Mouse (Mus musculus): ENCODE data around the gene Nfe2l1. TPM values are rescaled to one million over a fixed set of nuclear protein-coding genes. Genes with fewer than 3 reads are reported as not detected.
A peak's percentile ranks its signal among the peaks of the same experiment; 100 is the strongest.

Gene Nfe2l1
- polyA plus RNA-seq, 1 experiment from 2014 or later: 93.9 TPM

DNA sequence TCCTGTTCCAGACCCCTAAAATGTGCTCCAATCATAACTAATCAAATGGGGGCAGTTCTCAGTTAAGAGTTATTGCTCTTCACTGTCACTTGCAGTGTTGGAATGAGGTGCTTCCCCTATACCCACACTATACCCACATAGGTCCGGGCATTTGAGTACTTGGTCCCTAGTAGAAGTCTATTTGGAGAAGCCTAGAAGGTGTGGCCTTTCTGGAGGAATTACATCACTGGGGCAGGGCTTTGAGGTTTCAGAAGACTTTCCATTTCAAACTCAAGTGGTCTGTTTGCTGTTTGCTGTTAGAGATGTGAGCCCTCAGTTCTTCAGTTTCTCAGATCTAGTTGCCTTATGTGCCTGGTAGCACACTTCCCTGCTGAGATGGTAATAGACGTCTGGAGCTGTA lies 3.2 kb upstream of the Nfe2l1 start:
- H3K4me3 ChIP-seq (ENCODE audit: low read length): no peak overlapping the region
- H3K9me3 ChIP-seq (ENCODE audit: low read length): no peaks in the 10 kb centered on the region
- peaks cover 20% of the 10 kb centered on the region for H3K4me1 ChIP-seq (ENCODE audit: insufficient read depth, low read length)
- H3K36me3 ChIP-seq (ENCODE audit: insufficient read depth, low read length): no peaks in the 10 kb centered on the region
- no peak overlapping the region for H3K27ac ChIP-seq (ENCODE audit: low read length)
- ATAC-seq (ENCODE audit: low FRiP score, low TSS enrichment): no peak
- 61% methylated on average over 2 of the region's 2 CpGs for WGBS
- H3K4me2 ChIP-seq (replicated peaks; ENCODE audit: low read depth, low read length): no peak overlapping the region
- H3K27me3 ChIP-seq (ENCODE audit: insufficient read depth, low read length): no peaks in the 10 kb centered on the region
- no peak overlapping the region for H3K9ac ChIP-seq (replicated peaks; ENCODE audit: low read length)

DNA sequence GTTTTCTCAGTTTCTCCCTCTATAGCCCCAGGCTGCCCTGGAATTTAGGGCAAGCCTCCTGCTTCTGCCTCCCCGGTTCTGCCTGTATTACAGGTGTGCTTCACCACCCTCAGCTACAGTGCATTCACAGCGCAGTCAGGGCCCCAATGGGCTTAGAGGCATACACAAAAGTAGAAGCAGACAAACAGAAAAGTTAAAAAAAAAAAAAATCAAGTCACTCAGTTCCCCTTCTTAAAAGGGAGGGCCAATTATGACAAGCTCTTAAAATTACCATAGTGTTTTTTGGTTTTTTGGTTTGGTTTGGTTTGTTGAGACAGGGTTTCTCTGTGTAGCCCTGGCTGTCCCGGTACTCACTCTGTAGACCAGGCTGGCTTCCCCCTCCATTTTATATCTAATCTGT lies 2.8 kb upstream of the Nfe2l1 start:
- H3K4me2 ChIP-seq (replicated peaks; ENCODE audit: low read depth, low read length): no peak overlapping the region
- no peak overlapping the region for H3K27ac ChIP-seq (ENCODE audit: low read length)
- 85% methylated on average over 3 of the region's 3 CpGs for WGBS
- no peaks in the 10 kb centered on the region for H3K9me3 ChIP-seq (ENCODE audit: low read length)
- peaks cover 24% of the 10 kb centered on the region for H3K4me1 ChIP-seq (ENCODE audit: insufficient read depth, low read length)
- peaks cover 3% of the 10 kb centered on the region; the same call in 1 of the 2 replicates for H3K36me3 ChIP-seq (ENCODE audit: insufficient read depth, low read length)
- no peak overlapping the region for H3K9ac ChIP-seq (replicated peaks; ENCODE audit: low read length)
- no peak overlapping the region for H3K4me3 ChIP-seq (ENCODE audit: low read length)
- ATAC-seq (ENCODE audit: low FRiP score, low TSS enrichment): no peak
- H3K27me3 ChIP-seq (ENCODE audit: insufficient read depth, low read length): no peaks in the 10 kb centered on the region

DNA sequence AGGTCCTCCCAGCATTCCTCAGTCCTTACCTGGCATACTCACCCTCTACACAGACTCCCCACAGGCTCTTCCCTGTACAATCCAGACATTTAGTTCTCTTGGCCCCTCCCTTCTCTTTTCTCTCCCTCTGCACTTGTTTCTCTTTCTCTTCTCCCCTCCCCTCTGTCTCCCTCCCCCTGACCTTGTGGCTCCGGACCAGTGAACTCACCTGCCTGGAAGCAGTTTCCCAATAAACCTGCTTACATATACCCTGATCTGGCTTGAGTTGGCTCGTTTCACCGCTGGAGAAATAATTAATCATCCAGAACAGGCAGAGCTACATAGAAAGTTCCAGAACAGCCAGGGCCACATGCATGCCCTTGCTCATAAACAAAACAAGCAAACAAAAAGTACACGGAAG lies 1.7 kb upstream of the Nfe2l1 start:
- H3K9ac ChIP-seq (replicated peaks; ENCODE audit: low read length): no peak overlapping the region
- H3K27me3 ChIP-seq (ENCODE audit: insufficient read depth, low read length): no peaks in the 10 kb centered on the region
- H3K9me3 ChIP-seq (ENCODE audit: low read length): no peaks in the 10 kb centered on the region
- peak overlapping the region; percentile 90 for H3K27ac ChIP-seq (ENCODE audit: low read length)
- peaks cover 12% of the 10 kb centered on the region; the same call in 1 of the 2 replicates for H3K36me3 ChIP-seq (ENCODE audit: insufficient read depth, low read length)
- 0 out of 2 replicates have a peak overlapping the region, but pooled peaks have one; percentile 12 for H3K4me2 ChIP-seq (replicated peaks; ENCODE audit: low read depth, low read length)
- ATAC-seq (ENCODE audit: low FRiP score, low TSS enrichment): no peak
- H3K4me1 ChIP-seq (ENCODE audit: insufficient read depth, low read length): peaks cover 34% of the 10 kb centered on the region
- H3K4me3 ChIP-seq (ENCODE audit: low read length): no peak overlapping the region
- WGBS: 49% methylated on average over 4 of the region's 4 CpGs

DNA sequence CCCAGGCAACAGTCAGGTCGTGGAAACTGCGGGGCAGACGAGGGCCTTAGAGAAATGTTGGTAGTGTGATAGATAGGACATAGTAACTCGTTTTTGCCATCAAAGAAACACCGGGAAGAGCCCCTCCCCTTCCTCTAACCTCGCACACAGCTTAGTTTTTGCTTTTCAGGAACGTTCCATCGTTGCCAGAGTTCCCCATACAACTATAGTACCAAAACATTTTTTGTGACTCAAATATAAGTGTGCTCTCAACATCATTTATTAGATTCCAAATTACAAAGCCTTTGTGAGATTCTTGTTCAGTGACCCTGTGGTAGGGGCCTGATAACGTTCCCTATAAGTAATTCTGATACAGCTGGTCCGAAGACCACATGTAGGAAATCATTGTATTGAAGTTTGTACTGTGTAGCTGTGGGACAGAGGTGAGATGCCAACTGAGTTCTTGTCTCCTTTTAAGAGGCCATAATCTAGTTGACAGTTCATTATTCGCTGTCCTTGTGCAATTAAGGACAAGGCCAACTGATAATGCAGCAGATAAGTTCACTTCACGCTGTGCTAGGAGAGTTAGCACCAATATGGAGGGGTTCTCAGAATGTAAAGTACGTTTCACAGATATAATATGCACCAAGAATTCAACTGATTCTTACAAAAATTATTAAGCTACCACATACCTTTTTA lies 910 bp upstream of the Nfe2l1 start:
- peak overlapping the region; percentile 92 for H3K4me3 ChIP-seq (ENCODE audit: low read length)
- H3K27ac ChIP-seq (ENCODE audit: low read length): peak overlapping the region; percentile 98
- H3K4me1 ChIP-seq (ENCODE audit: insufficient read depth, low read length): peaks cover 43% of the 10 kb centered on the region
- peaks cover 16% of the 10 kb centered on the region; the same call in 1 of the 2 replicates for H3K36me3 ChIP-seq (ENCODE audit: insufficient read depth, low read length)
- H3K9me3 ChIP-seq (ENCODE audit: low read length): no peaks in the 10 kb centered on the region
- peak overlapping the region; percentile 85 for H3K9ac ChIP-seq (replicated peaks; ENCODE audit: low read length)
- 21% methylated on average over 13 of the region's 13 CpGs for WGBS
- H3K27me3 ChIP-seq (ENCODE audit: insufficient read depth, low read length): no peaks in the 10 kb centered on the region
- peak overlapping the region; percentile 68 for H3K4me2 ChIP-seq (replicated peaks; ENCODE audit: low read depth, low read length)
- ATAC-seq (ENCODE audit: low FRiP score, low TSS enrichment): no peak

DNA sequence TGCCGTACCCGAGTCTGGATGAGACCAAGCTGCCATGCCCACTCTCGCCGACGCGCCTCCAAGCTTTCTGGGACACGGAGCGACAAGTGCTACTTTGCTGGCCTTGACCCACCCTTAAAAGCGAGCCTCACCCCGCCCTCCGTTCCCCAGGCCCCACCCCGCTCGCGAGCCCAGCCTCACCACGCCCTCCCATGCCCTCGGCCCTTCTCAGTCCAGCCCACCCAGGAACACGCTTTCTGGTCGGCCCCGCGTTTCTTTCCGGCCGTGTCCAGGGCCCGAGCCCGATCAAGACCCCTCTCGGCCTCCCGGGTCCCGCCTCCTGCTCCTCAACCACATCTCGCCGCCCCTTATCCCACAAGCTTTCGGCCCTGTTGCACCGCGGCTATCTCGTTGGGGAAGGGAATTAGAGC lies 360 bp downstream of the Nfe2l1 start:
- Histone ChIP-seq H3K4me1 (ENCODE audit: insufficient read depth, low read length) (peaks cover 56% of the 10 kb centered on the region), H3K27ac (ENCODE audit: low read length) (peak overlapping the region; percentile 100), H3K4me3 (ENCODE audit: low read length) (peak overlapping the region; percentile 92), H3K27me3 (ENCODE audit: insufficient read depth, low read length) (no peaks in the 10 kb centered on the region), H3K4me2 (replicated peaks; ENCODE audit: low read depth, low read length) (peak overlapping the region; percentile 94), H3K9ac (replicated peaks; ENCODE audit: low read length) (peak overlapping the region; percentile 97), H3K9me3 (ENCODE audit: low read length) (no peaks in the 10 kb centered on the region), H3K36me3 (ENCODE audit: insufficient read depth, low read length) (peaks cover 16% of the 10 kb centered on the region; the same call in 1 of the 2 replicates)
- WGBS: under 1% methylated on average over 27 of the region's 33 CpGs
- peak; percentile 65 for ATAC-seq (ENCODE audit: low FRiP score, low TSS enrichment)

DNA sequence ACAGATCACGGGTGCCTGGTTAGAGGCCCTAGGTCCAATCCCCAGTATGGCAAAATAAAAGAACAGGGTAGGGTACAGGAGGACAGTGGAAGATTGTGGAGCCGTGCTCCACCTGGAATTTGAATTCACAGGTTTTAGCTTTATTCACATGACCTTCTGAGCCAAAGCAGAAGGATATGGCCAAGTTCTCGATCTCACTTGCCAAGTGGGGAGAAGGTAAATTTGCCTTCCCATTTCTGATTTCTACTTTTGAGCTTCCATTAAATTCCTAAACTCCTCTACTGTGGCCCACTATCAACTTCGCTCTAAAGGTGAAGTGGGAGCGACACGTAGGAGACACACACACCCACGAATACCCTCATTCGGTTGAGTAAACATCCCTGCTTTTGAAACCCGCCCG lies 887 bp downstream of the Nfe2l1 start:
- Histone ChIP-seq H3K36me3 (ENCODE audit: insufficient read depth, low read length) (peaks cover 16% of the 10 kb centered on the region; the same call in 1 of the 2 replicates), H3K27me3 (ENCODE audit: insufficient read depth, low read length) (no peaks in the 10 kb centered on the region), H3K9ac (replicated peaks; ENCODE audit: low read length) (peak overlapping the region; percentile 97), H3K4me3 (ENCODE audit: low read length) (peak overlapping the region; percentile 92), H3K9me3 (ENCODE audit: low read length) (no peaks in the 10 kb centered on the region), H3K4me2 (replicated peaks; ENCODE audit: low read depth, low read length) (peak overlapping the region; percentile 94), H3K27ac (ENCODE audit: low read length) (peak overlapping the region; percentile 100), H3K4me1 (ENCODE audit: insufficient read depth, low read length) (peaks cover 59% of the 10 kb centered on the region)
- whole genome bisulfite sequencing: 6% methylated on average over 10 of the region's 10 CpGs
- no peak for ATAC-seq (ENCODE audit: low FRiP score, low TSS enrichment)

DNA sequence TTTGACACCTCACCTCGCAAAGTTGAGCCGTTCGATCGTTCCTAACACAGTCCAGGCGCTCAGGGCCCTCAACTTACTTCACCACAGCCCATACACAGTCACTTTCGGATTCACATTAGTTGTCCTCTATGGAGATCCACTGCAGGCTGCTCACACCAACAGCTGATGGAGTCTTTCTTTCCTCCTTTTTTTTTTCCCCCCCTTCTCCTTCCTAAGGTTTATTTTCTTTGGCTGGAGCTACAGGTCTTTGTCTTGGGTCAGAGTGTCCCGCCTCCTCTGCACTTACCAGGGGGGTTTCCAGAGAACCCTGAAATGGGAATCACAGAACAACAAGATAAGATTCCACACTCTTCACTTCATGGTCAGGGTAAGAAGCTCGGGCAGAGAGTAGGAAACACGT lies 1.9 kb downstream of the Nfe2l1 start:
- peaks cover 69% of the 10 kb centered on the region for H3K4me1 ChIP-seq (ENCODE audit: insufficient read depth, low read length)
- peaks cover 16% of the 10 kb centered on the region; the same call in 1 of the 2 replicates for H3K36me3 ChIP-seq (ENCODE audit: insufficient read depth, low read length)
- peak overlapping the region; percentile 31 for H3K4me3 ChIP-seq (ENCODE audit: low read length)
- H3K9me3 ChIP-seq (ENCODE audit: low read length): no peaks in the 10 kb centered on the region
- H3K9ac ChIP-seq (replicated peaks; ENCODE audit: low read length): peak overlapping the region; percentile 53
- ATAC-seq (ENCODE audit: low FRiP score, low TSS enrichment): no peak
- H3K27ac ChIP-seq (ENCODE audit: low read length): 0 out of 2 replicates have a peak overlapping the region, but pooled peaks have one; percentile 20
- no peaks in the 10 kb centered on the region for H3K27me3 ChIP-seq (ENCODE audit: insufficient read depth, low read length)
- H3K4me2 ChIP-seq (replicated peaks; ENCODE audit: low read depth, low read length): peak overlapping the region; percentile 94
- 56% methylated on average over 9 of the region's 9 CpGs for WGBS

DNA sequence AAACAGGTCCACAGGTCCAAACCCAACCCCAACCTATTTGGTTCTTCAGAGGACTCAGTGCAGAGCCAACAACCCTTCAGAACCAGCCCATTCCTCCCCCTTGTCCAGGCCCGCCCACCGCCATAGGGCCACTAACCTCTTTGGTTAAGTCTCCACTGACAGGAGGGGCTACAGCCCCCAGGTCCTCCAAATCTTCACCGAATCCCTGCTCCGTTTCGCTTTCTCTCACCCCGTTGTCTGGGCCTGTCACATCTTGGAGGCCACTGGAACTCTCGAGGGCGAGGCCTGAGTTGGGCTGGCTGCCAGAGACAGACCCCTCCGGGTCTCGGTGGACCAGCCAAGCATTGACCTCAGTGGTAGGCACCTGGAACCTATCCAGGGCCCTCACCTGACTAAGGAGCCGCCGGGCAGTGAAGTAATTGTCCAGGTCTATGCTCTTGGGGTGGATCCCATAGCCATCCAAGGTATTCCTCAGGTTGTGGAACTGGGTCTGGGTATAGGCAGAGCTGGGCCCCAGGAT lies 2.6 kb downstream of the Nfe2l1 start:
- Histone ChIP-seq H3K27me3 (ENCODE audit: insufficient read depth, low read length) (no peaks in the 10 kb centered on the region), H3K36me3 (ENCODE audit: insufficient read depth, low read length) (peaks cover 17% of the 10 kb centered on the region), H3K9me3 (ENCODE audit: low read length) (no peaks in the 10 kb centered on the region), H3K27ac (ENCODE audit: low read length) (peak overlapping the region; percentile 20), H3K9ac (replicated peaks; ENCODE audit: low read length) (peak overlapping the region; percentile 53), H3K4me2 (replicated peaks; ENCODE audit: low read depth, low read length) (peak overlapping the region; percentile 94), H3K4me3 (ENCODE audit: low read length) (peak overlapping the region; percentile 31), H3K4me1 (ENCODE audit: insufficient read depth, low read length) (peaks cover 74% of the 10 kb centered on the region)
- no peak for ATAC-seq (ENCODE audit: low FRiP score, low TSS enrichment)
- WGBS: 63% methylated on average over 12 of the region's 12 CpGs

DNA sequence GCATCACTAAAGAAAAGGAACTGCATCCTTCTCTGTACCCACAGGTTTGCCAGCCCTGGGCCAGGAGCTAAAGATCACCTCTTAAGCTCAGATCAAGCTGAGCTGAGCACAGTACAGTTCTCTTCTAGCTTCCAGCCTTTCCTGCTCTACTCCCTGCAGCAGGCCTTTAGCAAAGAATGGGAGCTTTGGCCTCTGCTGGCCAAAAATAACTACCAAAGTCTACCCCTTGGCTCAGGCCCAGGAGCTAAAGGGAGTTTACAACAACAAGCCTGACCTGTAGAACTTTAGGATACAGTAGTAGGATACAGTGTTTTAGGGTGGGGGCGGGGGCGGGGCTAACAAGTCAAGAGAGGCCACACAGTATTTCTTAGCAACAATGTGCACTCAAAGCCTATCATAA lies 3.3 kb downstream of the Nfe2l1 start:
- peaks cover 72% of the 10 kb centered on the region for H3K4me1 ChIP-seq (ENCODE audit: insufficient read depth, low read length)
- H3K4me2 ChIP-seq (replicated peaks; ENCODE audit: low read depth, low read length): peak overlapping the region; percentile 94
- H3K9ac ChIP-seq (replicated peaks; ENCODE audit: low read length): peak overlapping the region; percentile 53
- H3K36me3 ChIP-seq (ENCODE audit: insufficient read depth, low read length): peaks cover 23% of the 10 kb centered on the region
- no peaks in the 10 kb centered on the region for H3K9me3 ChIP-seq (ENCODE audit: low read length)
- peak overlapping the region; percentile 31 for H3K4me3 ChIP-seq (ENCODE audit: low read length)
- WGBS: 63% methylated on average over 2 of the region's 2 CpGs
- peak overlapping the region; percentile 20 for H3K27ac ChIP-seq (ENCODE audit: low read length)
- no peak for ATAC-seq (ENCODE audit: low FRiP score, low TSS enrichment)
- H3K27me3 ChIP-seq (ENCODE audit: insufficient read depth, low read length): no peaks in the 10 kb centered on the region
